Mouse (Mus musculus): ENCODE measurements around the gene Ccnt1. TPM values are rescaled to one million over a fixed set of nuclear protein-coding genes. Genes with fewer than 3 reads are reported as not detected.

Gene Ccnt1
- polyA plus RNA-seq, 1 experiment = 66.8 TPM

DNA sequence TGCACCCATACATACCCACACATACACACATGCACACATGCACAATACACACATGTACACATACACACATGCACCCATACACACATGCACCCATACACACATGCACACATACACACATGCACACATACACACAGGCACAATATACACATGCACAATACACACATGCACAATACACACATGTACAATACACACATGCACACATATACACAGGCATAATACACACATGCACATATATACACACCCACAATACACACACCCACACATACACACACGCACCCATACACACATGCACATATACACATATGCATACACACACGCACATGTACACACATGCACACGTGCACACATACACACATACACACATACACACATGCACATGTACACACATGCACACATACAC is 41.5 kb upstream of the Ccnt1 start:
- H3K4me1 ChIP-seq (ENCODE audit: control insufficient read depth, insufficient read depth, low read length) = peaks cover 2% of the 10 kb centered on the region
- TF ChIP-seq EP300 (IDR thresholded peaks at IDR 0.05; ENCODE audit: insufficient read depth, low read depth, low read length) (no peak), CTCF (IDR thresholded peaks at IDR 0.05; ENCODE audit: low read depth, low read length) (no peak), POLR2A (IDR thresholded peaks at IDR 0.05; ENCODE audit: insufficient read depth, low read length) (no peak)
- no peak overlapping the region for H3K9ac ChIP-seq (ENCODE audit: low read depth, poor library complexity, severe bottlenecking)
- no peak overlapping the region for H3K27ac ChIP-seq (ENCODE audit: insufficient read depth, low read length)
- peaks cover 10% of the 10 kb centered on the region for H3K27me3 ChIP-seq (ENCODE audit: control insufficient read depth, insufficient read depth, low read length, poor library complexity, severe bottlenecking)
- no peak overlapping the region for H3K4me3 ChIP-seq (ENCODE audit: low read depth, low read length)
- H3K9me3 ChIP-seq (replicated peaks; ENCODE audit: control insufficient read depth, insufficient read depth, low read length, poor library complexity, severe bottlenecking) = no peaks in the 10 kb centered on the region
- H3K36me3 ChIP-seq (ENCODE audit: control insufficient read depth, insufficient read depth, low read length, poor library complexity, severe bottlenecking) = no peaks in the 10 kb centered on the region

DNA sequence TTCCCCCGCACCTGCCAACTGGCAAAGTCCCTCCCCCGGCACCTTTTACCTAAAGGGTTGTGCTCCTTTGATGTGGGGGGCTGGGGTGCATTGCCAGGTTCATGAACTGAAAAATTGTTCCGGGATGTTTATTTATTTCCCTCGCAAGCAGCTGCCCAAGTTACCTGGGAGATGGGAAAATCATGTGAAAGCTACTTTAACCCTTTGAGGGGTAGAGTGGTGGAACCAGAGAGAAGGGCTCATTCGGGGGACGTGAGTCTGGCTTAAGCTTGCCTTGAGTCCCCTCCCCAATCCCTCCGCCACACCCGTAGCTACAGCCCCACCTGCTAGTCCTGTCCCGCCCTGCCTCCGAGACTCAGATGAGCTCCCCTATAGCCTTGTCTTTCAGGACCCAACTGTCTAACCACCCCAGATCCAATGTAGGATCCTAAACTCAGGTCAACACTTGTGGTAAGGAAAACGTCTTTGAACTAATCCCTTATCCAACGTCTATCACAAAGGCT is 39.5 kb upstream of the Ccnt1 start:
- Histone ChIP-seq H3K36me3 (ENCODE audit: control insufficient read depth, insufficient read depth, low read length, poor library complexity, severe bottlenecking) (no peaks in the 10 kb centered on the region), H3K27me3 (ENCODE audit: control insufficient read depth, insufficient read depth, low read length, poor library complexity, severe bottlenecking) (peaks cover 10% of the 10 kb centered on the region), H3K9ac (ENCODE audit: low read depth, poor library complexity, severe bottlenecking) (peak overlapping the region; percentile 85), H3K4me1 (ENCODE audit: control insufficient read depth, insufficient read depth, low read length) (no peaks in the 10 kb centered on the region), H3K9me3 (replicated peaks; ENCODE audit: control insufficient read depth, insufficient read depth, low read length, poor library complexity, severe bottlenecking) (no peaks in the 10 kb centered on the region), H3K4me3 (ENCODE audit: low read depth, low read length) (peak overlapping the region; percentile 76), H3K27ac (ENCODE audit: insufficient read depth, low read length) (no peak overlapping the region)
- TF ChIP-seq CTCF (IDR thresholded peaks at IDR 0.05; ENCODE audit: low read depth, low read length) (no peak), EP300 (IDR thresholded peaks at IDR 0.05; ENCODE audit: insufficient read depth, low read depth, low read length) (0 out of 2 replicates have a peak, but pooled peaks have one; percentile 24)

DNA sequence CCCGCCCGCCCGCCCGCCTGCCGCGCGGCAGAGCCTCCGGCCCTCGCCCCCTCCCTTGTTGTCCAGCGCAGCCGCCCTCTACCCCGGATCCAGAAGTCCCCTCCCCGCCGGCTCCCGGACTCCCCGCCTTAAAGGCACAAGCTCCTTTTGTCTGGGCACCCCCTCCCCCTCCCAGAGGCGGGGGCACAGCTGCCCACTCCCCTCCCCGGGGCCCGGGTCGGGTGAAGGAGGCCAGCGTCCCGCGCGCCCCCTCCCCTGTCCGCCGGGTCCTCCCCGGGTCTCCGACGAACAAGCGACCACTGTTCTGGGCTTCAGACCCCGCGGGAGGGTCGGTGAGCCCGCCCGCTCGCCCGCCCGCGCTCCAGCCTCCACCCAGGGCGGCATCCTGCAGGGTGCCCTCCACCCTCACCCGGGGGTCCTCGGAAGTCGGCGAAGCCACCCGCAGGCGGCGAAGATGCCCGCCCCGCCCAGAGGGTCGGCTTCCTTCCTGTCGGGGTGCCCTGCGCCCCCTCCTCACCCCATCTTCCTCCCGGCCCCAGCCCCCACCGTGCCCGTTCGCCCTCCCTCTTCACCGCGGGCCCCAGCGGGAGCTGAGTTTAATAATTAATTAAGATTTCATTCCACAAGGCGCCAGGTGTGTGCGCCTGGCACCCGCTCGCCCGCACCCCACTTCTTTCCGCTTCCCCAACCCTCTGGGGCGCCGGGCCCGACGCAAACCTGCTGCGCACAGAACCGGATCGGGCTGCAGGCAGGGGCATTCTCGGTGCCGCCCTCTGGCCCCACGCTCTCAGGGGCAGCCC is 38.8 kb upstream of the Ccnt1 start, which contains the start of gene Adcy6:
Adcy6 (minus strand) TSS at position 746 of the 800 bp plus-strand sequence.
- H3K36me3 ChIP-seq (ENCODE audit: control insufficient read depth, insufficient read depth, low read length, poor library complexity, severe bottlenecking) = no peaks in the 10 kb centered on the region
- H3K9ac ChIP-seq (ENCODE audit: low read depth, poor library complexity, severe bottlenecking) = peak within 1 kb of the TSS; percentile 85
- TF ChIP-seq EP300 (IDR thresholded peaks at IDR 0.05; ENCODE audit: insufficient read depth, low read depth, low read length) (no peak), POLR2A (IDR thresholded peaks at IDR 0.05; ENCODE audit: insufficient read depth, low read length) (no peak), CTCF (IDR thresholded peaks at IDR 0.05; ENCODE audit: low read depth, low read length) (no peak)
- no peaks in the 10 kb centered on the region for H3K4me1 ChIP-seq (ENCODE audit: control insufficient read depth, insufficient read depth, low read length)
- H3K27ac ChIP-seq (ENCODE audit: insufficient read depth, low read length) = no peak within 1 kb of the TSS
- no peaks in the 10 kb centered on the region for H3K9me3 ChIP-seq (replicated peaks; ENCODE audit: control insufficient read depth, insufficient read depth, low read length, poor library complexity, severe bottlenecking)
- peaks cover 10% of the 10 kb centered on the region for H3K27me3 ChIP-seq (ENCODE audit: control insufficient read depth, insufficient read depth, low read length, poor library complexity, severe bottlenecking)
- H3K4me3 ChIP-seq (ENCODE audit: low read depth, low read length) = peak within 1 kb of the TSS; percentile 79

DNA sequence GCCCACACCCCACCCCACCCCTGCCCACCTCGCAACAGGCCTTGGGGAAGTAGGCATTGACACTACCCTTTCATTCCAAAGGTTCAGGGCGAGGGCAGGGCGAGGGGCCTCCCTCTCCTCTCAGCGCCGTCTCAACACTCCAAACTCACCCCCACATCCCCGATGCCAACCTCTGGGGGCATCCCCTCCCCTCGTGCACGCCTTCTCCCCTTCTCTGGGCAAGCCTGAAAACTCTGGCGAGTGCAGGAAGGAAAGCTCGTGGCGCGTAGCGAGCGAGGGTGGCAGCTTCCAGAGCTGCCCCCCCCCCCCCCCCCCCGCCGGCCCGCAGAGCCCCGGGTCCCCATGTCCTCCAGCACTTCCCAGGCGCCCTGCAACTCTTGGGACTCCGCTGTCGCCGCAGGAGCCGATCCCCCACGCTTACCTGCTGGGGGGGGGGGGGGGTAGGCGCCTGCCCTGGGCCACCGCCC is 38.1 kb upstream of the Ccnt1 start:
- Histone ChIP-seq H3K9me3 (replicated peaks; ENCODE audit: control insufficient read depth, insufficient read depth, low read length, poor library complexity, severe bottlenecking) (no peaks in the 10 kb centered on the region), H3K27me3 (ENCODE audit: control insufficient read depth, insufficient read depth, low read length, poor library complexity, severe bottlenecking) (peaks cover 10% of the 10 kb centered on the region), H3K4me1 (ENCODE audit: control insufficient read depth, insufficient read depth, low read length) (no peaks in the 10 kb centered on the region), H3K9ac (ENCODE audit: low read depth, poor library complexity, severe bottlenecking) (peak overlapping the region; percentile 85), H3K27ac (ENCODE audit: insufficient read depth, low read length) (no peak overlapping the region), H3K4me3 (ENCODE audit: low read depth, low read length) (peak overlapping the region; percentile 79), H3K36me3 (ENCODE audit: control insufficient read depth, insufficient read depth, low read length, poor library complexity, severe bottlenecking) (no peaks in the 10 kb centered on the region)
- TF ChIP-seq EP300 (IDR thresholded peaks at IDR 0.05; ENCODE audit: insufficient read depth, low read depth, low read length) = no peak
- TF ChIP-seq POLR2A (IDR thresholded peaks at IDR 0.05; ENCODE audit: insufficient read depth, low read length) = no peak
- TF ChIP-seq CTCF (IDR thresholded peaks at IDR 0.05; ENCODE audit: low read depth, low read length) = no peak

DNA sequence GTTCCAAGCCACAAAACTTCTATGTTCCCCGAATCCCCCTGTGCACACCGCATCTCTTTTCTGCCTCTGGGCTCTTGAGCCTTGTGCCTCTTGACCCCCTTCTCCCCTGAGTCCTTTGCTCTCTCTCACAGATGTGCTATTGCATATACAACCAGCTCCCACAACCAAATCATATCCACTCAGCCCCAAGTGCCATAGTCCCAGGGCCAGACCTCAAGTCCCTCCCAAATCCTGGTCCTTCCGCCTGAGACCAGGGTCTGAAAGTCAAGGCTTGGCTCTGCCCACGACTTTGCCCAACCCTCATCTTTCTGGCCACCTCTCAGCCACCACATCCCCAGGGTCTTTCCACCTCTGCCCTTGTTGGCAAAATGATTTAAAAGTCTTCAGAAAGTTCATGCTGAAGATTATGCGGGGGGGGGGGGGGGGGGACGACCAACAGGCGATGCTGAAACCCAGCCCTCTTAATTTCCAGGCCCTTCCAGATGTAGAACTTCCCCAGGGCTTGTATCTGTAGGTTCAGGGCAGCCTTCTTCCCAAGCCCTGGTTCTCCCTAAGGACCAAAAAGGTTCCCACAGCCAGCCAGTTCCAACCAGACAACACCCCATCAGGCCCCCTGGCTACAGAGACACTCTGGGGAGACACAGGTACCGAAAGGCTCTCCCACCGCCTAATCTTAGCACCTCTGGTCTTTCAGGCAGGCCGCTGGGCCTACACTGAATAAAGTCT is 37.5 kb upstream of the Ccnt1 start:
- Histone ChIP-seq H3K4me3 (ENCODE audit: low read depth, low read length) (peak overlapping the region; percentile 79), H3K36me3 (ENCODE audit: control insufficient read depth, insufficient read depth, low read length, poor library complexity, severe bottlenecking) (no peaks in the 10 kb centered on the region), H3K27ac (ENCODE audit: insufficient read depth, low read length) (no peak overlapping the region), H3K9ac (ENCODE audit: low read depth, poor library complexity, severe bottlenecking) (peak overlapping the region; percentile 85), H3K9me3 (replicated peaks; ENCODE audit: control insufficient read depth, insufficient read depth, low read length, poor library complexity, severe bottlenecking) (no peaks in the 10 kb centered on the region), H3K4me1 (ENCODE audit: control insufficient read depth, insufficient read depth, low read length) (no peaks in the 10 kb centered on the region), H3K27me3 (ENCODE audit: control insufficient read depth, insufficient read depth, low read length, poor library complexity, severe bottlenecking) (peaks cover 10% of the 10 kb centered on the region)
- TF ChIP-seq CTCF (IDR thresholded peaks at IDR 0.05; ENCODE audit: low read depth, low read length) (no peak), POLR2A (IDR thresholded peaks at IDR 0.05; ENCODE audit: insufficient read depth, low read length) (no peak), EP300 (IDR thresholded peaks at IDR 0.05; ENCODE audit: insufficient read depth, low read depth, low read length) (no peak)

All from ES-Bruce4 (cell line).